Mouse (Mus musculus): ENCODE measurements around the gene Hoxb7. TPM values are rescaled to one million over a fixed set of nuclear protein-coding genes. Genes with fewer than 3 reads are reported as not detected.

Gene Hoxb7
- polyA plus RNA-seq, 1 experiment from 2014 or later = 56.1 TPM

DNA sequence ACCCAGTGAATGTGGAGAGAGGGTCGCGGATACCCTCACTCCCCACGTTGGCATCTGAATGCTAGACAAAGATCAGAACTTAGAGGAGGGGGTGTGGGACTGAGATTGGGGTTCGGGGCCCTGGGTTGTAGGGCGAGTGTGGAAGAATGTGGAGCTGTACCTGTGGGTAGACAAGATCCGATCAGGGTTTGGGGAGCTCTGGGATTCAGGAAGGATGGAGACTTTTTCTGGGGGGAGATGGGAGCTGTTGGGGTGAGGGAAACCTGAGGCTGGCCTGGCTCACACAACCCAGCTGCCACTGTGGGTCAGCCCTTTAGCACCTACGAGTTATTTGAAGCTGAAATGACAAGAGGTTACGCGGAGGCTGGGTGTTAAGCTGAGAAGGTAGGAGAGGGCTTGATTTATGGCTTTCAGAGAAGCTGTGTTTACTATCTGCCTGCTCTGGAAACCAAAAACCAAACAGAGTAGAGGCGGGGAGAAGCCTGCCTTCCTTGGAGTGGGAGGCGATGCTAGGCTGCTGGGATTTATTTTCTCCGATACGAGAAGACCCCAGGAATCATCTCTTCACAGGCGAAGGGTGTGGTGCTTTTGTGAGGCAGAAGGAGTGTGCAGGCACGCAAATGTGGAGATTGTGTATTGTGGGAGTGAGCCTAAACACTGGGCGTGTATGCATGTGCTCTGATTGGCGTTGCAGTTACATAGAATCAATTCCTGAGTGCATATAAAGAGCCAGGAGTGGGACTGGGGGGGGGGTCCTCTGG lies 47.0 kb downstream of the Hoxb7 start:
- H3K27me3 ChIP-seq (ENCODE audit: insufficient read depth, low read length) = no peaks in the 10 kb centered on the region
- H3K4me1 ChIP-seq (replicated peaks; ENCODE audit: insufficient read depth, low read length) = peaks cover 82% of the 10 kb centered on the region
- peak overlapping the region; percentile 33 for H3K4me3 ChIP-seq (replicated peaks; ENCODE audit: low read depth, low read length)
- ATAC-seq (replicated peaks; ENCODE audit: low FRiP score, low read depth) (peak; percentile 48), DNase-seq (ENCODE audit: low spot score) (peak; percentile 95)
- TF ChIP-seq CTCF (IDR thresholded peaks at IDR 0.05; ENCODE audit: low read depth) = no peak
- H3K36me3 ChIP-seq (ENCODE audit: insufficient read depth, low read length) = peaks cover 10% of the 10 kb centered on the region; the same call in 1 of the 2 replicates
- peak overlapping the region; percentile 73 for H3K9ac ChIP-seq (ENCODE audit: low read depth, low read length)
- no peaks in the 10 kb centered on the region for H3K9me3 ChIP-seq (replicated peaks; ENCODE audit: low read length)
- H3K4me2 ChIP-seq (ENCODE audit: low read length) = peak overlapping the region; percentile 72
- 12% methylated on average over 17 of the region's 17 CpGs for WGBS
- H3K27ac ChIP-seq = peak overlapping the region; percentile 96

DNA sequence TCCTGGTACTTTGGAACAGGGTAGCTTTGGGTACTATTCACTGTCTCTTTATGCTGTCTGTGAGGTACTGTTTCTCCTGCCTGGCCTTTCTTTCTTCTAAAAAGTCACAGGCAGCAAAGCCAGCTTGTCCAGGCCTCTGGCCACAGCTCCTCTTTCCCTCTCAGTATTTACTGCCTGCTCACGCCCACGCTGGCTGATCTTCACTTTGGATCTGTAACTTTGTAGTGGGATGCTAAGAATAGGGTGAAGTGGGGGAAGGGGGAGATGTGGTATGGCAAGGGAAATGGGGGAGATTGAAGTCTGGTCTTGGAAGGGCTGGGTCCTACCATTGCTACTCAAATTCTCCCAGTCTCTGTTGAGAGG lies 47.6 kb downstream of the Hoxb7 start:
- Histone ChIP-seq H3K27me3 (ENCODE audit: insufficient read depth, low read length) (no peaks in the 10 kb centered on the region), H3K4me1 (replicated peaks; ENCODE audit: insufficient read depth, low read length) (peaks cover 83% of the 10 kb centered on the region), H3K9me3 (replicated peaks; ENCODE audit: low read length) (no peaks in the 10 kb centered on the region), H3K36me3 (ENCODE audit: insufficient read depth, low read length) (peaks cover 10% of the 10 kb centered on the region; the same call in 1 of the 2 replicates), H3K9ac (ENCODE audit: low read depth, low read length) (peak overlapping the region; percentile 73; the same call in 1 of the 2 replicates), H3K4me2 (ENCODE audit: low read length) (peak overlapping the region; percentile 72), H3K4me3 (replicated peaks; ENCODE audit: low read depth, low read length) (0 out of 2 replicates have a peak overlapping the region, but pooled peaks have one; percentile 33), H3K27ac (peak overlapping the region; percentile 96)
- no peak for TF ChIP-seq CTCF (IDR thresholded peaks at IDR 0.05; ENCODE audit: low read depth)
- ATAC-seq (replicated peaks; ENCODE audit: low FRiP score, low read depth) = 0 out of 2 replicates have a peak, but pooled peaks have one; percentile 11
- WGBS = 20% methylated on average over 2 of the region's 2 CpGs
- no peak for DNase-seq (ENCODE audit: low spot score)

DNA sequence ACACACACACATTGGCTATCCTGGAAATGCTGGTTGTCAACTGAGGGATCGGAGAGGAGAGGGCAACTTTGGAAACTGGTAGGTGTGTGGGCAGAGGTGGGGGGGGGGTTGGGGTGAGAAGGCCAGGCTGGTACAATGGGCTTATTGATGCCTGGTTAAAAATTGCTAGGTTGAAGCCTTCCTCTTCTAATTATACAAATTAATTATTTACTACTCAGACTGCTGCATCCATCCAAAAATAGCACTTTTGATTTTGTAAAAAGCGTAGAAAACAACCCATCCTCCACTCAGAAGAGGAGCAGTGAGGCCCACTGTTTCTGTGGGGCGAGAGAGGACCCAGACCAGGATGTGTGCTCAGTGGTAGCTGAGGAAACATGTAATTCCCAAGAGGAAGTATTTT lies 48.6 kb downstream of the Hoxb7 start:
- Histone ChIP-seq H3K27ac (peak overlapping the region; percentile 96), H3K4me3 (replicated peaks; ENCODE audit: low read depth, low read length) (no peak overlapping the region), H3K27me3 (ENCODE audit: insufficient read depth, low read length) (no peaks in the 10 kb centered on the region), H3K4me1 (replicated peaks; ENCODE audit: insufficient read depth, low read length) (peaks cover 87% of the 10 kb centered on the region), H3K36me3 (ENCODE audit: insufficient read depth, low read length) (peaks cover 10% of the 10 kb centered on the region; the same call in 1 of the 2 replicates), H3K9me3 (replicated peaks; ENCODE audit: low read length) (no peaks in the 10 kb centered on the region), H3K4me2 (ENCODE audit: low read length) (peak overlapping the region; percentile 72), H3K9ac (ENCODE audit: low read depth, low read length) (0 out of 2 replicates have a peak overlapping the region, but pooled peaks have one; percentile 10)
- ATAC-seq (replicated peaks; ENCODE audit: low FRiP score, low read depth) = peak; percentile 29; the same call in 1 of the 2 replicates
- TF ChIP-seq CTCF (IDR thresholded peaks at IDR 0.05; ENCODE audit: low read depth) = no peak
- 31% methylated on average over 3 of the region's 3 CpGs for WGBS
- DNase-seq (ENCODE audit: low spot score) = no peak

DNA sequence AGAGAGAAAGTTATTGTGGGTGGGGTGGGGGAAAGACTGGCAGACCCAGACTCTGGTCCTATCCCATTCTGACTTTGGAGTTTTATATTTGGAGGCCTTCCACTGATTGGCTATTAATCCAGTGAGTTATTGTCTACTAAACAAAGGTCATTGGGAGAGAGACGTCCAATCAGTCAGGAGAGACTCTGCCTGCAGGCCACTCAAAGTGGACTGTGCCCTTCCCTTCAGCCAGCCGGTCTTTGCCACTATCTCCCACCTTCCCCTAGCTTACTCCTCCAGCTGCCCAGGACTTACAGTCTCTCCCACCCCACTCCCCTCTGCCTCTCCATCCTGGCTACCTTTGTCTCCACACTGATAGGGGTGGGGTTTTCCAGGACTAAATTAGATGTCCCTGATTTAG lies 50.2 kb downstream of the Hoxb7 start:
- DNase-seq (ENCODE audit: low spot score) (no peak), ATAC-seq (replicated peaks; ENCODE audit: low FRiP score, low read depth) (no peak)
- Histone ChIP-seq H3K27ac (peak overlapping the region; percentile 95), H3K4me2 (ENCODE audit: low read length) (no peak overlapping the region), H3K36me3 (ENCODE audit: insufficient read depth, low read length) (peaks cover 4% of the 10 kb centered on the region; the same call in 1 of the 2 replicates), H3K4me3 (replicated peaks; ENCODE audit: low read depth, low read length) (no peak overlapping the region), H3K9me3 (replicated peaks; ENCODE audit: low read length) (no peaks in the 10 kb centered on the region), H3K27me3 (ENCODE audit: insufficient read depth, low read length) (no peaks in the 10 kb centered on the region), H3K9ac (ENCODE audit: low read depth, low read length) (no peak overlapping the region), H3K4me1 (replicated peaks; ENCODE audit: insufficient read depth, low read length) (peaks cover 80% of the 10 kb centered on the region)
- WGBS = 19% methylated on average over 2 of the region's 2 CpGs
- no peak for TF ChIP-seq CTCF (IDR thresholded peaks at IDR 0.05; ENCODE audit: low read depth)

DNA sequence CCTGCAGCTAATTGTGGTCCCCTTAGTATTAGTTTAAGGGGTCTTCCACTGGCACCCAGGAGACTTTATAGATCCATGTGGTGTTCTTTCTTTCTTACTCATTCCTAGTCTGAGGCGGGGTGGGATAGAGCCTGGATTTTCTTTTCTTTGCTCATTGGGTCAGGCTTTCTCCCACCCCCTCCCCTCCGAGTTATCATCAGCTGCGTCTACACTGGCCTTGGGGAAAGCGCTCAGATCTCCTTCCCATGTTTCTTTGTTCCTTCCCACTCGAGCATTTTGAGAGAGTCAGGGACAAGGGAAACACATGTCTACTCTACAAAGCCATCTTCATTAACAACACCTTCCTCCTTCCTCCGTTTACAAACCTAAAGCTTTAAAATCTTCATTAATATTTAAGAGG lies 50.6 kb downstream of the Hoxb7 start:
- H3K9ac ChIP-seq (ENCODE audit: low read depth, low read length) = no peak overlapping the region
- ATAC-seq (replicated peaks; ENCODE audit: low FRiP score, low read depth) (no peak), DNase-seq (ENCODE audit: low spot score) (no peak)
- H3K36me3 ChIP-seq (ENCODE audit: insufficient read depth, low read length) = peaks cover 4% of the 10 kb centered on the region; the same call in 1 of the 2 replicates
- no peaks in the 10 kb centered on the region for H3K27me3 ChIP-seq (ENCODE audit: insufficient read depth, low read length)
- H3K9me3 ChIP-seq (replicated peaks; ENCODE audit: low read length) = no peaks in the 10 kb centered on the region
- H3K4me1 ChIP-seq (replicated peaks; ENCODE audit: insufficient read depth, low read length) = peaks cover 79% of the 10 kb centered on the region
- no peak overlapping the region for H3K4me2 ChIP-seq (ENCODE audit: low read length)
- 41% methylated on average over 6 of the region's 6 CpGs for WGBS
- no peak for TF ChIP-seq CTCF (IDR thresholded peaks at IDR 0.05; ENCODE audit: low read depth)
- no peak overlapping the region for H3K4me3 ChIP-seq (replicated peaks; ENCODE audit: low read depth, low read length)
- H3K27ac ChIP-seq = peak overlapping the region; percentile 95

DNA sequence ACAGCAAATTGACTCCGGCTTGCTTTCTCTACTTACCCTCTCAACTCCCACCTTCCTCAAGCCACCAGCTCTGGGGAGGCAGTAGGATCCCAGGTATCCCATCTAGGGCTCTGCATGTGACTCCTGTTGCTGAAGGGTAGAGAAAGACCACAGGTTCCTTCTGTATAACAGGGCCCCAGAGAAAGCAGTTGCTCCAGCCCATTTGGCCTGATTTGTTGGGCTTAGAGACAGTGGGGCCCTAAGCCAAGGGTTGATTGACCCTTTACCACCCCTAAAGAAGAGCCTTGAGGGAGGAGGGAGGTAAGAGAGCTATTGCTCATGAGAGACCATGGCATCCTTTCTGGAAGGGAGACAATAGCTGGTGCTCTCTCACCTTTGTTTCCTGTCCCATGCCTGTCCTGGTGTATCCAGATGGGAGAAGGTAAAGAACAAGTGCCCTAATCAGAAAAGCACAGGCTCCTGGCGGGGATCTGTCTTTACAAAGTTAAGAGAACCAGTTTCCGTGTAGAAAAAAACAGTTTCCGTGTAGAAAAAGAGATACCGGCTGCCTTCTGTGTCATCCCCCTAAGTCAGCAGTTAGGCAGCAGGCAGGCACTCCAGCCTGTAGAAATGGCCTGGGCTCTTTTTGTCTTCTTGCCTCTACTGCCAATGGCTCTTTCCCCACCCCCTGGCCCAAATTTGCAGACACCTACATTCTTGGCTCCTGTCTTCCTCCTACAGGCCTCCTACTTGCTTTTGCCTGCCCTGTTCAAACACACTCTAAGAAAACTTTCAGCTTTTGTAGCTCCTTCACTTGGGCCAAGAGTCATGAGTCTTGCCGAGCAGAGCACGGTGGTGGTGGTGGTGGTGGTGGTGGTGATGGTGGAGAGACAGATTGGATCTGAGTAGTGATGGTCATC lies 52.8 kb downstream of the Hoxb7 start:
- ATAC-seq (replicated peaks; ENCODE audit: low FRiP score, low read depth) = no peak
- Histone ChIP-seq H3K4me3 (replicated peaks; ENCODE audit: low read depth, low read length) (no peak overlapping the region), H3K9me3 (replicated peaks; ENCODE audit: low read length) (no peaks in the 10 kb centered on the region), H3K9ac (ENCODE audit: low read depth, low read length) (no peak overlapping the region), H3K36me3 (ENCODE audit: insufficient read depth, low read length) (peaks cover 3% of the 10 kb centered on the region), H3K4me1 (replicated peaks; ENCODE audit: insufficient read depth, low read length) (peaks cover 70% of the 10 kb centered on the region), H3K4me2 (ENCODE audit: low read length) (peak overlapping the region; percentile 82), H3K27me3 (ENCODE audit: insufficient read depth, low read length) (no peaks in the 10 kb centered on the region), H3K27ac (peak overlapping the region; percentile 95)
- no peak for TF ChIP-seq CTCF (IDR thresholded peaks at IDR 0.05; ENCODE audit: low read depth)
- 33% methylated on average over 7 of the region's 7 CpGs for WGBS
- DNase-seq (ENCODE audit: low spot score) = peak; percentile 32

MicroRNAs encoded within 50 kb of the gene (microRNA counts, 519-probe panel; counts per million panel counts)
- microRNA mmu-miR-10a = 8,045 counts per million, percentile 99 among the panel's probes with 10 or more counts
- microRNA mmu-miR-196a = 6,863 counts per million, percentile 94 among the panel's probes with 10 or more counts

Small RNA genes lying within 50 kb of the gene (microRNA-seq; reads per million reads assigned to microRNA genes)
- gene Mir10a (184,255 reads per million, percentile 100 among the genes with 10 or more reads in this experiment), gene Mir196a-1 (41.1 reads per million, percentile 42 among the genes with 10 or more reads in this experiment)

Other genes with a start within 250 kb of the Hoxb7 start
- gene Ube2z, start 221.2 kb upstream of the Hoxb7 start, polyA plus RNA-seq (2015; fragmentation: Nextera tagmentation; extraction: Ambion mirVana) = 31.7 and 33.2 TPM in 2 replicates
- gene Atp5g1, start 211.0 kb upstream of the Hoxb7 start, polyA plus RNA-seq (2015; fragmentation: Nextera tagmentation; extraction: Ambion mirVana) = 1,356 and 1,385 TPM in 2 replicates
- gene Calcoco2, start 174.7 kb upstream of the Hoxb7 start, polyA plus RNA-seq (2015; fragmentation: Nextera tagmentation; extraction: Ambion mirVana) = not detected in 2 replicates
- gene Ttll6, start 152.8 kb upstream of the Hoxb7 start, polyA plus RNA-seq (2015; fragmentation: Nextera tagmentation; extraction: Ambion mirVana) = 0.04 TPM in 1 of 2 replicates, not detected in the other
- not detected in 2 replicates for gene Hoxb13, start 92.3 kb upstream of the Hoxb7 start, polyA plus RNA-seq (2015; fragmentation: Nextera tagmentation; extraction: Ambion mirVana)
- gene Hoxb9, start 15.2 kb upstream of the Hoxb7 start, polyA plus RNA-seq (2015; fragmentation: Nextera tagmentation; extraction: Ambion mirVana) = 22.6 and 23.1 TPM in 2 replicates
- gene Hoxb8, start 4.7 kb upstream of the Hoxb7 start, polyA plus RNA-seq (2015; fragmentation: Nextera tagmentation; extraction: Ambion mirVana) = 8.7 and 12.2 TPM in 2 replicates
- gene Hoxb6, start 5.9 kb downstream of the Hoxb7 start, polyA plus RNA-seq (2015; fragmentation: Nextera tagmentation; extraction: Ambion mirVana) = 45.0 and 47.8 TPM in 2 replicates
- gene Hoxb5, start 16.7 kb downstream of the Hoxb7 start, polyA plus RNA-seq (2015; fragmentation: Nextera tagmentation; extraction: Ambion mirVana) = 10.2 and 12.9 TPM in 2 replicates
- 3.6 and 3.8 TPM in 2 replicates for gene Hoxb4, start 31.6 kb downstream of the Hoxb7 start, polyA plus RNA-seq (2015; fragmentation: Nextera tagmentation; extraction: Ambion mirVana)
- gene Hoxb3, start 36.7 kb downstream of the Hoxb7 start, polyA plus RNA-seq (2015; fragmentation: Nextera tagmentation; extraction: Ambion mirVana) = 3.9 and 4.2 TPM in 2 replicates
- 38.0 and 42.3 TPM in 2 replicates for gene Hoxb2, start 63.9 kb downstream of the Hoxb7 start, polyA plus RNA-seq (2015; fragmentation: Nextera tagmentation; extraction: Ambion mirVana)
- 0.13 and 0.37 TPM in 2 replicates for gene Hoxb1, start 79.1 kb downstream of the Hoxb7 start, polyA plus RNA-seq (2015; fragmentation: Nextera tagmentation; extraction: Ambion mirVana)
- 7.6 and 8.7 TPM in 2 replicates for gene Skap1, start 178.0 kb downstream of the Hoxb7 start, polyA plus RNA-seq (2015; fragmentation: Nextera tagmentation; extraction: Ambion mirVana)

Measured in kidney, postnatal 0 days (tissue).